Mouse (Mus musculus): ENCODE measurements around the gene Eif5.
"Not testable (repeated sequence)": the region's sequence is repeated elsewhere in the genome, so short reads cannot be mapped to it uniquely, and the experiment has no call there.

Eif5 gene

DNA sequence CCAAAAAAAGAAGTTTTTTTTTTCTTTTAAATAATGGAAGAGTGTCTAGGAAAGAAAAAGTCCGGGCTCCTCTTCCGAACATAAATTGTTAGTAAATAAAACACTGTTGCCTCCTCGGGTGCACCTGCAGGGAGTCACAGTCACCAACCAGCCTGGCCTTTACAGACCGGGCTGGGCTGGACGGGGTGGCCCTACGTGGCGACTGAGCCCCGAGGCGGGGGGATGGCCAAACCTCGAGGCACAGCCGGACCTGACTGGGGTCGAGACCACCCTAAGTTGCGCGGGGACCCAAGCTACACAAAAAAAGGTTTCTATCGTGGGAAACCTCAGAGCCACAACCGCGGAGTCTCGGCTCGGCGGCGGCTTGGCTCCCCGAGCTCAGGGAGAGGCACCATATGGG is 475 bp upstream of the Eif5 start:
- Histone ChIP-seq H3K36me3 (ENCODE audit: control insufficient read depth, insufficient read depth, low read length, poor library complexity, severe bottlenecking) (peaks cover 15% of the 10 kb centered on the region; the same call in 1 of the 2 replicates), H3K27me3 (ENCODE audit: control insufficient read depth, insufficient read depth, low read length, poor library complexity, severe bottlenecking) (no peaks in the 10 kb centered on the region)
- no peak for DNase-seq (ENCODE audit: low read depth, low spot score)

DNA sequence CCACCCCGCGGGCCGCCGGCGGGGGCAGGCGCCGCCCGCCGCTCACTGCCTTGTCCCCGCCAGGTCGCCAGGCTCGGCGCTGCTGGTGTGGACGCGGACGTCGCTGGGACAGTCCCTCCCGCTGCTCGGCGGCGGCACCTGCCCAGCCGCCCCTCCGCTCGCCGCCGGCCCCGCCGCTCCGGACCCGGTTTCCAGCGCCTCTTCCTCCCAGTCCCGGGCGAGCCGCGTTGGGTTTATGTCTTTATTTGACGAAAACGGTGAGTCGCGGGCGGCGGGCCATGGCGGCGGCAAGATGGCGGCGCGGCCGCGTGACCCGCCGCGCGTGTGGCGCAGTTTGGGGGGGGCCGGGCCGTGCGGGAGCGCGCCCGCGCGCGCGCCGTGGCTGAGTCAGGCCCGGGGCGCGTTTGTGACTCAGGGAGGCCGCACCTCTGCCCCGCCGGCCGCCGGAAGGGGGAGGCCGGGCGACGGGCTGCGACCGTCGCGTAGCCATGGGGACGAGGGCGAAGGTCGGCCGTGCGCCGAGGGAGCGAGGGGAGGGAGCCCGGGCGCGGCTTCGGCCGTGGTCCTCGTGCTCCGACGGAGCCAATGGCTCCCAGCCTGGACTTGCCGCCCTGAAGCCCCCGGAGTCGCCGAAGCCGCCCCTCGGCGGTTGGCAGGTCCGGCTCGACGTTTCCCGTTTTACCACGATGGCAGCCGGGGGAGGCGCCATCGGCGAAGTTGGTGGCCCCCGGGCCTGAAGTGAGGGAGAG is 650 bp downstream of the Eif5 start:
- H3K36me3 ChIP-seq (ENCODE audit: control insufficient read depth, insufficient read depth, low read length, poor library complexity, severe bottlenecking), result peaks cover 21% of the 10 kb centered on the region
- peak; percentile 87 for DNase-seq (ENCODE audit: low read depth, low spot score)
- no peaks in the 10 kb centered on the region for H3K27me3 ChIP-seq (ENCODE audit: control insufficient read depth, insufficient read depth, low read length, poor library complexity, severe bottlenecking)

DNA sequence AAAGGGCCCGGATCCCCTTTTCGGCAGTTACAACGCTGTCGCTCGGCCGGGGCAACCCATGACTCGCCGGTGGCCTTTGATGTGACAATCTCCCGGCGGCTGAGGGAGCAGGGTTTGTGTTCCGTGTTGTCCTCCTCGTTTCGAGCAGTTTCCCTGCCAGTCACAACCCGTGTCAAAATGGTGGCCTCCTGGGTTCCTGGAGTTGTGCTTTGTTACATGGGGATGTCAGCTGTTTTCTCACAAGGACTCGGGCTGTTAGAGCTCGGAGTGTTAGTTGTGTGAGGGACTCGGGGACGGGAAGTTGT is 1.2 kb downstream of the Eif5 start:
- DNase-seq (ENCODE audit: low read depth, low spot score), result no peak
- no peaks in the 10 kb centered on the region for H3K27me3 ChIP-seq (ENCODE audit: control insufficient read depth, insufficient read depth, low read length, poor library complexity, severe bottlenecking)

DNA sequence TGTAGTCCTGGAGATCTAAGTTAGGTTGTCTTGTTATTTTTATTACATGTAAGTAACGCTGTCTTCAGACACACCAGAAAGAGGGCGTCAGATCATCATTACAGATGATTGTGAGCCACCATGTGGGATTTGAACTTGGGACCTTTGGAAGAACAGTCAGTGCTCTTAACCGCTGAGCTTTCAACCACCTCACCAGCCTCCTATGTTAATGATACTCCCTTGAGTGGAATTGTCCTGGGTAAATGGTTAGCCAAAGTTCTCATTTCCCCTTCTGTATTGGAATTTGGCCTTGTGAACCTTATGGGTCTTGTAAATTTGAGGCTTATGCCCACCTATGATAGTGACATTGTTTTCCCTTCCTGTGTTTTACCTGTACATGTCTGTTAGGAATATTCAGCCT is 9.3 kb downstream of the Eif5 start:
- Histone ChIP-seq H3K27me3 (ENCODE audit: control insufficient read depth, insufficient read depth, low read length, poor library complexity, severe bottlenecking) (no peaks in the 10 kb centered on the region), H3K36me3 (ENCODE audit: control insufficient read depth, insufficient read depth, low read length, poor library complexity, severe bottlenecking) (peaks cover 19% of the 10 kb centered on the region)
- DNase-seq (ENCODE audit: low read depth, low spot score), result no peak

More for the DNA sequence above, 1.2 kb downstream of the Eif5 start:
- H3K36me3 ChIP-seq (ENCODE audit: control insufficient read depth, insufficient read depth, low read length, poor library complexity, severe bottlenecking), result peaks cover 26% of the 10 kb centered on the region

DNA sequence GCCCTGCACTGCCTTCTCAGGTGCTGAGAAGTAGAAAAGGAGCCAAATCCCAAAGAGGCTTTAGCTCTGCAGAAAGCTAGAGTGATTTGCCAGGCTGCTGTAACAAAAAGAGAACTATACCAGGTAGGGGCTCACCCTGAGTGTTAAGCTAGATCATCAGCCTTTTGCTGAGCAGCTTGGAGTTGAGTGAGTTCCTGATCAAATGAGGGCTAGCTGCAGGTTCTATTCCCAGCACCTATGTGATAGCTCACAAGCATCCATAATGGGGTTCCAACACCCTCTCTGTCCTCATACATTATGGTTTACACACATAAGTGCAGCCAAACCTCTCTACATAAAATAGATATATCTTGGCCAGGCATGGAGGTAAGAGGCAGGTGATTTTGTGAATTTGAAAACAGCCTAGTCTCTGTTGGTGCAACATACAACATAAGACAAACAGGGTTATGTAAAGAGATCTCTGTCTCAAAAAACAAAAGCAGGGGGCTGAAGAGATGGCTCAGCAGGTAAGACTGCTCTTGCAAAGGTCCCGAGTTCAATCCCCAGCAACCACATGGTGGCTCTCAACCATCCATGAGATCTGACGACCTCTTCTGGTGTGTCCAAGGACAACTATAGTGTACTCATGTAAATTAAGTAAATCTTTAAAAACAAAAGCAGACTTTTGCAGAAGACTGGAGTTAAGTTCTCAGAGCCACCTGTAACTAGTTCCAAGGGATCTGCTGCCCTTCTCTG is 10.9 kb downstream of the Eif5 start:
- Histone ChIP-seq H3K36me3 (ENCODE audit: control insufficient read depth, insufficient read depth, low read length, poor library complexity, severe bottlenecking) (peaks cover 9% of the 10 kb centered on the region; the same call in 1 of the 2 replicates), H3K27me3 (ENCODE audit: control insufficient read depth, insufficient read depth, low read length, poor library complexity, severe bottlenecking) (no peaks in the 10 kb centered on the region)
- DNase-seq (ENCODE audit: low read depth, low spot score), result no peak

DNA sequence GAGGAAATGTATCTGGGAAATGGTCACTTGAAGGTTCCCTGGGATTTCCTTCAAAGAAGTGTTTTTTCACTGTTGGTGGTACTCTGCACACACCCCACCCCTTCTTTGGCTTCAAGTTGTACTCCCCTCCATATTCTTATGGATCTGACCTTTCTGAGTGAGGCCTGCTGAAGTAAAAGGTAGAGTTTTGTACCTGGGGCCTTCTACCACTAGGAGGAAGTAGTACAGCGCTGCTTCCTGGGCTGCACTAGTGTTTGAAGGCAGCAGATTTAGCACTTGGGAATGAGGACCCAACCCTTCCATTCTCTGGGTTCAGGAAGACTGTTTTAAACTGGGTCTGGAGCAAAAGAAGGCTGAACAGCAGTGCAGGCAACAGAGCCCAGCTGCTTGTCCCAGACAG is 12.9 kb downstream of the Eif5 start:
- Histone ChIP-seq H3K36me3 (ENCODE audit: control insufficient read depth, insufficient read depth, low read length, poor library complexity, severe bottlenecking) (peaks cover 6% of the 10 kb centered on the region; the same call in 1 of the 2 replicates), H3K27me3 (ENCODE audit: control insufficient read depth, insufficient read depth, low read length, poor library complexity, severe bottlenecking) (no peaks in the 10 kb centered on the region)
- no peak for DNase-seq (ENCODE audit: low read depth, low spot score)

DNA sequence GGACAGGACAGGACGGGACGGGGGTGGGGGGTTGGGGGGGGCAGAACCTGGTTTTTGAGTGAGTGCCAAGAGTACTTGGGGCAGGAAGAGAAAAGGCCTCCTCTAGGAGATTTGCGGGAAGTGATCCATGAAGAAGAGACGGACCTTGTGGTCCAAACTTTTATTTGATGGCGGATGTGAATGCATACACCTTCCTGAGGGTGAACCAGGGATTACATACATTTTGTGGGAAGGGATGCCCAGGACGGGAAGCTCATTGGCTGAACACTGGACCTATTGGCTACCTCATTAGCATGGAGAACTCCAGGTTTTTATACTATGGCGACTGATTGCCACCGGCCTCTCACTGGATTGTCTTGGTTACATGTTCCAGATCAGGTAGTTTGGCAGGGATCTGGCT is 14.5 kb downstream of the Eif5 start:
- no peak for DNase-seq (ENCODE audit: low read depth, low spot score)
- Histone ChIP-seq H3K27me3 (ENCODE audit: control insufficient read depth, insufficient read depth, low read length, poor library complexity, severe bottlenecking) (no peaks in the 10 kb centered on the region), H3K36me3 (ENCODE audit: control insufficient read depth, insufficient read depth, low read length, poor library complexity, severe bottlenecking) (peaks cover 2% of the 10 kb centered on the region; the same call in 1 of the 2 replicates)

DNA sequence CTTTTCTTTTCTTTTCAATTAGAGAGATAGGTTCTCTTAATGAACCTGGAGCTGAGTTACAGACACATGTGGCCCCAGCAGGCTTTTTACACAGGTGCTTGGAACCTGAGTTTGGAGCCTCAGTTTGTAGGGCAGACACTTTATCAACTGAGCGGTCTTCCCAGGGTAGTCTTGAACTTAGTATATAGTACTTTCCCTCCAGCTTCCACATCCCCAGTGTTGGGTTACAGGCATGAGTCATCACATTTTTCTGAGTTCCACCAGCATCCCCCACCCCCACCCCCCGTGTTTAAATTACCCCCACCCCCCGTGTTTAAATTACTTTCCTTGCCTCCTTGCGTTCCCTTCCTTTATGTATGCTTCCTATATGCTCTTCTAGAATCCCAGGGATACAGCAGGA is 17.5 kb downstream of the Eif5 start:
- DNase-seq (ENCODE audit: low read depth, low spot score), result no peak
- no peaks in the 10 kb centered on the region for H3K36me3 ChIP-seq (ENCODE audit: control insufficient read depth, insufficient read depth, low read length, poor library complexity, severe bottlenecking)
- H3K27me3 ChIP-seq (ENCODE audit: control insufficient read depth, insufficient read depth, low read length, poor library complexity, severe bottlenecking), result no peaks in the 10 kb centered on the region

DNA sequence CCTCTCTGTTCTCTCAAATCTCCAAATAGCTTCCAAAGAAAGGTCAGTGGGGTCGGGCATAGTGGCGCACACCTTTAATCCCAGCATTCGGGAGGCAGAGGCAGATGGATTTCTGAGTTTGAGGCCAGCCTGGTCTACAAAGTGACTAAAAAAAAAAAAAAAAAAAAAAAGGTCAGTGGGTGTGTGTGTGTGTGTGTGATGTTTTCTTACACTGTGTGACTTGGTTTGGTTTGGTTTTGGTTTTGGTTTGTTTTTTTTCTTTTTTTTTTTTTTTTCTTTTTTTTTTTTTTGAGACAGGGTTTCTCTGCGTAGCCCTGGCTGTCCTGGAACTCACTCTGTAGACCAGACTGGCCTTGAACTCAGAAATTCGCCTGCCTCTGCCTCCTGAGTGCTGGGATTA is 18.1 kb downstream of the Eif5 start:
- not testable (repeated sequence) for H3K36me3 ChIP-seq (ENCODE audit: control insufficient read depth, insufficient read depth, low read length, poor library complexity, severe bottlenecking); H3K27me3 ChIP-seq (ENCODE audit: control insufficient read depth, insufficient read depth, low read length, poor library complexity, severe bottlenecking); DNase-seq (ENCODE audit: low read depth, low spot score)

DNA sequence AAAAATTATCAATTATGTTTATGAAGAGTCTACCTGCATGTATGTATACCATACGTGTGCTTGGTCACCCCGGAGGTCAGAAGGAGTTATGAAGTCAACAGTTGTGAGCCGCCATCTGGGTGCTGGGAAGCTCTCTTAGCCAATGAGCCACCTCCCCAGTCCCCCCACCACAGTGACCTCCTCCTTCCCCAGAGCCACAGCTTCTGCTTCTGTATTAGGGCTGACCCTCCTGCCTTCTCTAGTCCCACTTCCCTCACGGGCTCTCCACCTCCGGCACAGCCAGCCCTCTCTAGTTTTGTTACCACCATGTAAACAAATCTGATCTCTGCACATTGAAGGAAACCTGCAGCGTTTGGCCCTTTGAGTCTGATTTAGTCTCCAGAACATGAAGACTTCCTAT is 19.7 kb downstream of the Eif5 start:
- DNase-seq (ENCODE audit: low read depth, low spot score), result no peak
- Histone ChIP-seq H3K27me3 (ENCODE audit: control insufficient read depth, insufficient read depth, low read length, poor library complexity, severe bottlenecking) (no peaks in the 10 kb centered on the region), H3K36me3 (ENCODE audit: control insufficient read depth, insufficient read depth, low read length, poor library complexity, severe bottlenecking) (no peaks in the 10 kb centered on the region)

DNA sequence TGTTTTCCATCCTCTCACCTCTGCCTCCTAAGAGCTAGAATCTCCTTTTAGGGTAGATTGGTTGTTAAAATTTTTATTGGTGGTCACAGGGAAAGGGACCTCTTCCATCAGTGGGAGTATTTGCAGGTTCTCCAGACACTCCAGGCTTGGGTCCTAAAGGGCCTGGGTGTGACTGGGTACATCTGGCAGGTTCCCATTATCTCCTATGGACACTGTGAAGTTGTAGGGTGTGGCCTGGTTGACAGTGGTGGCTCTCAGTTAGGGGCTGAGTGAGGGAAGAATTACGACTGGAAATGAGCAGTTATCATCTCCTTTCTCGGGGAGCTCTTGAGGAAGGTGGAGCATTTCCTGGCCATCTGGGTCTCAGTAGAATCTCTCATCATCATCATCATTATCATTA is 20.8 kb downstream of the Eif5 start:
- DNase-seq (ENCODE audit: low read depth, low spot score), result no peak
- Histone ChIP-seq H3K27me3 (ENCODE audit: control insufficient read depth, insufficient read depth, low read length, poor library complexity, severe bottlenecking) (no peaks in the 10 kb centered on the region), H3K36me3 (ENCODE audit: control insufficient read depth, insufficient read depth, low read length, poor library complexity, severe bottlenecking) (no peaks in the 10 kb centered on the region)

DNA sequence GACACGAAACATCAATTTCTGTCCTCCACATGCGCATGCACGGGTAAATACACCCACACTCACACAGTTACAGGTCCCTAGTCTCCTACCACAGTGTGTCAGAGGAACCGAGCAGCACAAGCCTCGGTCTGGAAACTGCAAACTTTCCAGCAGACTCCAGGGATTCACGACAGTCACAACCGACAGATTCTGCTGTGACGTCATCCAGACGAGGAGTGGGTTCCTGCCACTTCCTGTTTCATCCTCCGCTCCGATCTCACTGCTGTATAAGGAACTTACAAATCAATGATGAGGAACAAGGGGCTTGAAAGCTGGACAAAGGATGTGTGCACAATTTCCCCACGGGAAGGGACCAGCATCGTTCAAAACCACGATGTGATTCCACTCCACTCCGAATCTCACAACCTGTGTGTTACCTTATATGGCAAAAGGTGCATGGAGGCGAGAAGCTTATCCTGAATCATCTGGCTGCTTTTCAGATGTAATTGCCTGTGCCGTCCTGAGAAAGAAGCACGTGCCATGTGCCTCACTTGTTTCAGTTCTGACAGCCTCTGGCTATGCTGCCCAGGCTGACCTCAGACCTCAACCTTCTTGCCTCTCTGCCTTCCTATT is 21.9 kb downstream of the Eif5 start:
- no peaks in the 10 kb centered on the region for H3K36me3 ChIP-seq (ENCODE audit: control insufficient read depth, insufficient read depth, low read length, poor library complexity, severe bottlenecking)
- H3K27me3 ChIP-seq (ENCODE audit: control insufficient read depth, insufficient read depth, low read length, poor library complexity, severe bottlenecking), result no peaks in the 10 kb centered on the region
- DNase-seq (ENCODE audit: low read depth, low spot score), result peak; percentile 77

DNA sequence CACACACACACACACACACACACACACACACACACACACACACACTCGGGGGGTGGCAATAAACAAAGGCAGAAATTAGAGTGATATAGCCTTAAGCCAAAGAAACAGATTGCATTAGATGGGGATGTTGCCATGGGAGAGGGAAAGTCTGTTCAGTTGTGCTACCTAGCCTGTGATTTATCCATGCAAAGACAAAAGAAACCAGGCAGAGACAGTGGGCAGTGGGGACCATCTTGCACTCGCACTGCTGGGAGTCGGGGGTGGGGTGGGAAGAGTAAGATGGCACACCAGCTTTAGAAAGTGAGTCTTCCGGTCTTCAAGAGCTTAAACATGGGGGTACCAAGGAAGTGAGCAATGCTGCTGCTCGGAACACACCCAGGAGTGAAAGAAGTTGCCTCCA is 22.5 kb downstream of the Eif5 start:
- DNase-seq (ENCODE audit: low read depth, low spot score), result no peak
- Histone ChIP-seq H3K27me3 (ENCODE audit: control insufficient read depth, insufficient read depth, low read length, poor library complexity, severe bottlenecking) (no peaks in the 10 kb centered on the region), H3K36me3 (ENCODE audit: control insufficient read depth, insufficient read depth, low read length, poor library complexity, severe bottlenecking) (no peaks in the 10 kb centered on the region)

DNA sequence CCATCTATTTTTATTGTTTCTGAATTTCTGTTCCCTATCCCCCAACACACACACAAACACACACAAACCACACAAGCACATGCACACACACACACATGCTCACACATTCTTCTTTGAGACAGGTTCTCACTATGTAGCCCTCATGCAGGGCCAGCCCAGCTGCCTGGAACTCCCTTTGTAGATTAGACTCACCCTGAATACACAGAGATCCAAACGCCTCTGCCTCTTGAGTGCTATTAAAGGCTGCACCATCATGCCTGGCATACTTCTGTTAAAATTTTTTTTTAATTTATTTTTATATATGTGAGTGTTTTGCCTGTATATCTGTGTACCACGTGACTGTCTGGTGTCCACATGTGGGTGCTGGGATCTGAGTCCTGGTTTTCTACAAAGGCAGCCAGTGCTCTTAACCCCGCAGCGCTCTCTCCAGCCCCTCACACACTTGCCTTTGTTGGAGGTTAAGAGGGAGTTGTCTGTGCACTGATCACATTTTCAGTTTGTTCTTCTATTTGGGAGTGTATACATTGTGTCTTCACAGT is 24.5 kb downstream of the Eif5 start:
- H3K27me3 ChIP-seq (ENCODE audit: control insufficient read depth, insufficient read depth, low read length, poor library complexity, severe bottlenecking), result no peaks in the 10 kb centered on the region
- DNase-seq (ENCODE audit: low read depth, low spot score), result no peak
- H3K36me3 ChIP-seq (ENCODE audit: control insufficient read depth, insufficient read depth, low read length, poor library complexity, severe bottlenecking), result no peaks in the 10 kb centered on the region

DNA sequence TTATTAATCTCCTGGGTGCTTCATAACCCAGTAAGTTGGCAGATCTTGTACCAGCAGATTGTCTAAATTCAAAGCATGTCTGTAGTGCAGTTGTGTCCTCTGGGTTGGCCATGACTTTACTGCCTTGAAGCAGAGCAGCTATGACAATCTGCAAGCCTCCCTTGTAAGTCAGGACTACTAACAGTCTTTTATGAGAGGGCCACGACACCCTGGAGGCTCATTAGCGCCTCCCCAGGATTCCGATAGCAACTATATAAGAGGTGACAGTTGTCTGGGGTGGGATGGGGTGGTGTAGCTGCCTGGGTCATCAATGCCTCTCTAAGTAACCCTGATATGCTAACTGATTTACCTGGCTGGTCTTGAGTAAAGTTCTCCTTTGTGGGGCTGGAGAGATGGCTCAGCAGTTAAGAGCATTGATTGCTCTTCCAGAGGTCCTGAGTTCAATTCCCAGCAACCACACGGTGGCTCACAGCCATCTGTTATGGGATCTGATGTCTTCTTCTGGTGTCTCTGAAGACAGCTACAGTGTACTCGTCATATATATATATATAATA is 25.3 kb downstream of the Eif5 start:
- no peaks in the 10 kb centered on the region for H3K27me3 ChIP-seq (ENCODE audit: control insufficient read depth, insufficient read depth, low read length, poor library complexity, severe bottlenecking)

More for the DNA sequence above, 25.3 kb downstream of the Eif5 start:
- no peak for DNase-seq (ENCODE audit: low read depth, low spot score)
- no peaks in the 10 kb centered on the region for H3K36me3 ChIP-seq (ENCODE audit: control insufficient read depth, insufficient read depth, low read length, poor library complexity, severe bottlenecking)
